Mouse (Mus musculus) heart, embryonic 11.5 days (tissue): ENCODE measurements at regions not wholly inside any gene's neighbourhood (a gene's known extent, or its start where the extent isn't known, plus 50 kb on each side); places are given as distances from the start of the nearest gene placed in this dataset.

Source experiments
- ATAC-seq: fragments of 200-750 bp; cut with Nextera tagmentation; replicated peaks from 2 replicates; pipeline ENCODE4 v1.8.0; 2017; ENCODE audit warnings: moderate library complexity; ENCODE audit not compliant: insufficient number of reproducible peaks, low FRiP score, low TSS enrichment
- H3K27ac ChIP-seq: fragments of 300-500 bp; sonication (generic); 2 replicates; pipeline ENCODE4 v1.5.1; 2014; ENCODE audit warnings: mild to moderate bottlenecking, low read depth, low read length
- H3K27me3 ChIP-seq: fragments of 300-500 bp; sonication (generic); 2 replicates; pipeline ENCODE4 v1.6.1; 2014; ENCODE audit warnings: mild to moderate bottlenecking, low read length, mixed read lengths; ENCODE audit not compliant: control insufficient read depth, insufficient read depth
- H3K36me3 ChIP-seq: fragments of 300-500 bp; sonication (generic); 2 replicates; pipeline ENCODE4 v1.6.1; 2014; ENCODE audit warnings: mild to moderate bottlenecking, low read length, moderate library complexity, mixed read lengths; ENCODE audit not compliant: control insufficient read depth, insufficient read depth
- H3K4me1 ChIP-seq: fragments of 300-500 bp; sonication (generic); 2 replicates; pipeline ENCODE4 v1.6.1; 2014; ENCODE audit warnings: low read length; ENCODE audit not compliant: control insufficient read depth, insufficient read depth
- H3K4me2 ChIP-seq: fragments of 300-500 bp; sonication (generic); 2 replicates; pipeline ENCODE4 v1.6.1; 2014; ENCODE audit warnings: mild to moderate bottlenecking, moderate library complexity
- H3K4me3 ChIP-seq: fragments of 300-500 bp; sonication (generic); 2 replicates; pipeline ENCODE4 v1.5.1; 2014; ENCODE audit warnings: low read depth, low read length
- H3K9ac ChIP-seq: fragments of 300-500 bp; sonication (generic); 2 replicates; pipeline ENCODE4 v1.6.1; 2014; ENCODE audit warnings: mild to moderate bottlenecking, low read depth, low read length, moderate library complexity
- H3K9me3 ChIP-seq: fragments of 300-500 bp; sonication (generic); replicated peaks from 2 replicates; pipeline ENCODE4 v1.6.1; 2016; ENCODE audit warnings: low read length; ENCODE audit not compliant: control insufficient read depth
- WGBS: fragments of 180-500 bp; shearing (Covaris S2); extraction: QIAGEN DNeasy Blood & Tissue Kit; methylation state at CpG from one replicate; pipeline ENCODE4 v1.1.7; 2014; ENCODE audit not compliant: insufficient replicate concordance; 5-methylcytosine and 5-hydroxymethylcytosine counted together

DNA sequence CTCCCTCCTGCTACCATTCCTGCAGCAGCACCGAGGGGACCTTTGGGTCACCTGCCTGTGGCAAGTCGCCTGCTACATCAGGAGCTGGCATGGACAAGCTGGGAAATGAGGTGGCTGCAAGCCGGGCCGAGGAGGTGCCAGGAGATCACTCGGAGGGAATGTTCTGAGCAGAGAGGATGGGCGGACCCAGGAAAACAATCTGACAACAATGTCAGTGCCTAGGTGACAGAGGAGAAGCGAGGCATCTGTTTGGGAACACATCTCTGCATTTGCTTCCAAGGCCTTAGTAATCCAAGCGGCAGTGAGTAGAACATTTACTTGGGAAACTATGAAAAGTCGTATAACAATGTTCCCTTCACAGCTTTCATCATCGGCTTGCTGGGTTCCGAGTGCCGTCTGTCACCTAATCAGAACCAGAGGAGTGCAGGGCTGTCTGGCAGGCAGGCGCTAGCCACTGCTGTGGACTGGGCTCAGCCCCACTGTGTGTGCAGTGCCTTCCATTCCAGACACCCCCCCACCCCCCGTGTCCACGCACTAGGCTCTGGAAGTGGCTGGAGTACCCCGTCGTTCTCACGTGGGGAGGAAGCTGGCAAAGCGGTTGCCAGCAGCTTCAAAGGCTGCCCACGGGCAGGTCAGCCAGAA, 56.6 kb upstream of the Slc25a33 start:
- ATAC-seq, result 0 out of 2 replicates have a peak, but pooled peaks have one; percentile 35
- Histone ChIP-seq H3K4me3 (no peak overlapping the region), H3K4me1 (no peaks in the 10 kb centered on the region), H3K9ac (no peak overlapping the region), H3K27ac (no peak overlapping the region), H3K36me3 (no peaks in the 10 kb centered on the region), H3K9me3 (no peaks in the 10 kb centered on the region; the same call in 1 of the 2 replicates), H3K4me2 (no peak overlapping the region), H3K27me3 (no peaks in the 10 kb centered on the region)
- WGBS, result 58% methylated on average over 20 of the region's 20 CpGs

- WGBS, result 82% methylated on average over 4 of the region's 4 CpGs
- Histone ChIP-seq H3K4me3 (no peak overlapping the region), H3K27ac (no peak overlapping the region), H3K4me2 (no peak overlapping the region), H3K9ac (no peak overlapping the region), H3K36me3 (no peaks in the 10 kb centered on the region), H3K27me3 (no peaks in the 10 kb centered on the region), H3K4me1 (no peaks in the 10 kb centered on the region), H3K9me3 (no peaks in the 10 kb centered on the region; the same call in 1 of the 2 replicates)
- ATAC-seq, result no peak
Measured at GRCm38 (mm10) chr4:149829964-149830363, 55.9 kb upstream of the Slc25a33 start.

GRCm38 (mm10) chr4:149827784-149828183, 53.7 kb upstream of the Slc25a33 start:
- ATAC-seq, result no peak
- 87% methylated on average over 4 of the region's 4 CpGs for WGBS
- Histone ChIP-seq H3K27me3 (no peaks in the 10 kb centered on the region), H3K36me3 (no peaks in the 10 kb centered on the region), H3K4me3 (no peak overlapping the region), H3K4me2 (no peak overlapping the region), H3K9me3 (no peaks in the 10 kb centered on the region; the same call in 1 of the 2 replicates), H3K9ac (no peak overlapping the region), H3K4me1 (no peaks in the 10 kb centered on the region), H3K27ac (no peak overlapping the region)
